Mouse (Mus musculus) stomach, adult 2 months (tissue): ENCODE data around the gene H2-Q2. TPM values are rescaled to one million over a fixed set of nuclear protein-coding genes. Genes with fewer than 3 reads are reported as not detected.

Source experiments
- polyA plus RNA-seq: library from polyadenylated mRNA; depleted of rRNA; stranded (reverse); fragments of >200 nt; gene quantifications from 2 replicates; pipeline ENCODE4 v1.2.3, GENCODE M21; 2012; rRNA removed

H2-Q2 gene
- 0.18 and 0.54 TPM in 2 replicates for polyA plus RNA-seq

DNA sequence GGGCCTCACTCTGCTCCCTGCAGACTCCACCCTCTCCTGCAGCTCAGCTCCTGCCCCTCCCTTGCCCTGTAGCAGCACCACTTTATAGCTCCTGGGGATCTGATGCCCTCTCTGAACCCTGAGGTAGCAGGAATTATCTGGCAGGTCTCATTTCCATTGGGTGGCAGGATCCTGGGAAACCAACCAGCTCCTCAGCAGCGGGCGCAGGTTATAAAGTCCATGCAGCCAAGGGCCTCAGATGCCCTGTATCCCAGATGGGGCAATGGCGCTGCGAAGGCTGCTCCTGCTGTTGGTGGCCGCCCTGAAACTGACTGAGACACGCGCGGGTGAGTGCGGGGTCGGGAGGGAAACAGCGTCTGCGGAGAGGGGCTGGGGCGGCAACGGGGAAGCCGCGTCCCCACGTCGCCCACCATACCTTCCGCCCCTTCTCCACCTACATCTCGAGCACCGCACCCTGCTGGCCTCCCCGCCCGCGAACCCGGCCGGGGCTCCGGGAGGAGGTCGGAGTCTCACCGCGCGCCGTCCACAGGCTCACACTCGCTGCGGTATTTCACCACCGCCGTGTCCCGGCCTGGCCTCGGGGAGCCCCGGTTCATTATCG, at the start of gene H2-Q2:
TSS of gene H2-Q2 (plus strand) at position 172 of the 601 bp plus-strand sequence.

GRCm38 (mm10) chr17:35320327-35321081, 21.5 kb upstream of the H2-Q2 start, which contains the start of gene H2-Q1:
Gene H2-Q1 (plus strand): TSS chr17:35320405.

DNA sequence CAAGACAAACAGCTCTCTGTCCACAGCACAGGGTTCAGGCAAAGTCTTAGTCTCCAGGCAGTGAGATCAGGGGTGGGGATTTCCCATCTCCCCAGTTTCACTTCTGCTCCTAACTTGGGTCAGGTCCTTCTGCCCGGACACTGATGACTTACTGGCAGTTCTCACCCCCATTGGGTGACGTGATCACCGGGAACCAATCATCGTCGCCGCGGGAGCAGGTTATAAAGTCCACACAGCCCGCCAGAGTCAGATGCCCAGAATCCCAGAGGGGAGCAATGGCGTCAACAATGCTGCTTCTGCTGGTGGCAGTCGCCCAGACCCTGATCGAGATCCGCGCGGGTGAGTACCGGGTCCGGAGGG, 37.3 kb downstream of the H2-Q2 start, which contains the start of gene H2-Q4:
TSS of gene H2-Q4 (plus strand) at position 249 of the 360 bp plus-strand sequence.

Other genes starting within 250 kb of the H2-Q2 start
- gene Ly6g5c, start 234.0 kb upstream of the H2-Q2 start, polyA plus RNA-seq = 1.4 TPM in 1 of 2 replicates, not detected in the other
- gene Ly6g5b, start 226.8 kb upstream of the H2-Q2 start, polyA plus RNA-seq = 1.2 and 2.2 TPM in 2 replicates
- 9.3 and 11.8 TPM in 2 replicates for gene Gpank1, start 220.8 kb upstream of the H2-Q2 start, polyA plus RNA-seq
- gene Csnk2b, start 220.2 kb upstream of the H2-Q2 start, polyA plus RNA-seq = 258 and 301 TPM in 2 replicates
- gene D17H6S53E, start 215.9 kb upstream of the H2-Q2 start, polyA plus RNA-seq = 13.7 and 19.0 TPM in 2 replicates
- 0.08 and 0.20 TPM in 2 replicates for gene Apom, start 210.2 kb upstream of the H2-Q2 start, polyA plus RNA-seq
- 92.9 and 94.1 TPM in 2 replicates for gene Bag6, start 207.1 kb upstream of the H2-Q2 start, polyA plus RNA-seq
- gene Prrc2a, start 177.3 kb upstream of the H2-Q2 start, polyA plus RNA-seq = 262 and 284 TPM in 2 replicates
- gene Aif1, start 166.2 kb upstream of the H2-Q2 start, polyA plus RNA-seq = 0.11 and 0.48 TPM in 2 replicates
- gene Lst1, start 153.8 kb upstream of the H2-Q2 start, polyA plus RNA-seq = 3.7 and 6.5 TPM in 2 replicates
- gene Ltb, start 147.8 kb upstream of the H2-Q2 start, polyA plus RNA-seq = 1.5 and 5.7 TPM in 2 replicates
- gene Tnf, start 140.2 kb upstream of the H2-Q2 start, polyA plus RNA-seq = 0.24 and 0.42 TPM in 2 replicates
- 0.10 and 0.36 TPM in 2 replicates for gene Lta, start 136.9 kb upstream of the H2-Q2 start, polyA plus RNA-seq
- 0.42 TPM in 1 of 2 replicates, not detected in the other for gene Gm16181, start 121.4 kb upstream of the H2-Q2 start, polyA plus RNA-seq
- gene Atp6v1g2, start 108.6 kb upstream of the H2-Q2 start, polyA plus RNA-seq = 1.3 and 1.7 TPM in 2 replicates
- gene Nfkbil1, start 106.5 kb upstream of the H2-Q2 start, polyA plus RNA-seq = 15.7 and 37.5 TPM in 2 replicates
- gene Ddx39b, start 100.5 kb upstream of the H2-Q2 start, polyA plus RNA-seq = 74.9 and 91.6 TPM in 2 replicates
- gene H2-D1, start 79.5 kb upstream of the H2-Q2 start, polyA plus RNA-seq = 243 and 319 TPM in 2 replicates
- 0.04 TPM in 1 of 2 replicates, not detected in the other for gene H2-Q1, start 21.8 kb upstream of the H2-Q2 start, polyA plus RNA-seq
- gene H2-Q4, start 37.4 kb downstream of the H2-Q2 start, polyA plus RNA-seq = 29.8 and 31.3 TPM in 2 replicates
- gene H2-Q6, start 82.6 kb downstream of the H2-Q2 start, polyA plus RNA-seq = 5.2 and 5.8 TPM in 2 replicates
- 12.4 and 12.6 TPM in 2 replicates for gene H2-Q7, start 96.9 kb downstream of the H2-Q2 start, polyA plus RNA-seq
- 1.8 and 5.2 TPM in 2 replicates for gene H2-Q10, start 127.8 kb downstream of the H2-Q2 start, polyA plus RNA-seq
- gene Pou5f1, start 163.8 kb downstream of the H2-Q2 start, polyA plus RNA-seq = 0.09 TPM in 1 of 2 replicates, not detected in the other
- 9.1 and 9.6 TPM in 2 replicates for gene Tcf19, start 174.6 kb downstream of the H2-Q2 start, polyA plus RNA-seq
- 2.4 and 2.7 TPM in 2 replicates for gene Cchcr1, start 174.9 kb downstream of the H2-Q2 start, polyA plus RNA-seq
- 8.3 and 21.8 TPM in 2 replicates for gene Psors1c2, start 191.0 kb downstream of the H2-Q2 start, polyA plus RNA-seq
- 28.3 and 67.5 TPM in 2 replicates for gene Cdsn, start 209.9 kb downstream of the H2-Q2 start, polyA plus RNA-seq
- gene 2300002M23Rik, start 225.2 kb downstream of the H2-Q2 start, polyA plus RNA-seq = 3.6 and 3.7 TPM in 2 replicates